Mouse (Mus musculus) midbrain, postnatal 0 days (tissue): Measurements from ENCODE around the gene A430078G23Rik. TPM values are rescaled to one million over a fixed set of nuclear protein-coding genes. Genes with fewer than 3 reads are reported as not detected.
A peak's percentile ranks its signal among the peaks of the same experiment; 100 is the strongest.
"Not testable (repeated sequence)": the region's sequence is repeated elsewhere in the genome, so short reads cannot be mapped to it uniquely, and the experiment has no call there.

ENCODE experiments used
- ATAC-seq: fragments of 200-750 bp; cut with Nextera tagmentation; 2 replicates; pipeline ENCODE4 v1.8.0; 2017; ENCODE audit warnings: moderate number of reproducible peaks, mild to moderate bottlenecking, moderate TSS enrichment, moderate library complexity; ENCODE audit not compliant: low FRiP score
- DNase-seq: peaks from one replicate; pipeline ENCODE4 v3.0.0-alpha.2; 2015; ENCODE audit warnings: low spot score
- H3K27ac ChIP-seq: fragments of 300-500 bp; sonication (generic); 2 replicates; pipeline ENCODE4 v1.5.1; 2014; ENCODE audit warnings: low read depth, mild to moderate bottlenecking, low read length, mixed read lengths
- H3K27me3 ChIP-seq: fragments of 300-500 bp; sonication (generic); 2 replicates; pipeline ENCODE4 v1.6.1; 2014; ENCODE audit warnings: low read length, control low read depth, mixed read lengths; ENCODE audit not compliant: insufficient read depth
- H3K36me3 ChIP-seq: fragments of 300-500 bp; sonication (generic); 2 replicates; pipeline ENCODE4 v1.6.1; 2014; ENCODE audit warnings: low read length, control low read depth, mixed read lengths; ENCODE audit not compliant: insufficient read depth
- H3K4me1 ChIP-seq: fragments of 300-500 bp; sonication (generic); 2 replicates; pipeline ENCODE4 v1.6.1; 2014; ENCODE audit warnings: mild to moderate bottlenecking, control low read depth, antibody characterized with exemption, low read length, mixed read lengths; ENCODE audit not compliant: insufficient read depth
- H3K4me2 ChIP-seq: fragments of 300-500 bp; sonication (generic); 2 replicates; pipeline ENCODE4 v1.6.1; 2014; ENCODE audit warnings: low read depth, mild to moderate bottlenecking, low read length, mixed read lengths; ENCODE audit not compliant: poor library complexity, severe bottlenecking
- H3K4me3 ChIP-seq: fragments of 300-500 bp; sonication (generic); 2 replicates; pipeline ENCODE4 v1.5.1; 2014; ENCODE audit warnings: low read depth, mild to moderate bottlenecking, low read length, moderate library complexity
- H3K9ac ChIP-seq: fragments of 300-500 bp; sonication (generic); replicated peaks from 2 replicates; pipeline ENCODE4 v1.6.1; 2014; ENCODE audit warnings: mild to moderate bottlenecking, low read length, moderate library complexity, mixed read lengths; ENCODE audit not compliant: poor library complexity, severe bottlenecking
- H3K9me3 ChIP-seq: fragments of 300-500 bp; sonication (generic); 2 replicates; pipeline ENCODE4 v1.6.1; 2016; ENCODE audit warnings: low read length, control low read depth
- CTCF ChIP-seq: IDR thresholded peaks from 2 replicates; pipeline ENCODE4 v1.5.1; 2016; ENCODE audit warnings: antibody characterized with exemption, mild to moderate bottlenecking
- WGBS: fragments of 180-500 bp; shearing (Covaris S2); extraction: QIAGEN DNeasy Blood & Tissue Kit; methylation state at CpG from one replicate; pipeline ENCODE4 v1.1.7; 2014; 5-methylcytosine and 5-hydroxymethylcytosine counted together
- polyA plus RNA-seq: library from polyadenylated mRNA; unstranded; fragments of >200 nt; fragmentation: Nextera tagmentation; extraction: Ambion mirVana; gene quantifications from 2 replicates; pipeline ENCODE4 v1.2.1, GENCODE M21; 2015
- total RNA-seq: library from RNA; depleted of rRNA; stranded (reverse); fragments of >200 nt; gene quantifications from 2 replicates; pipeline ENCODE4 v1.2.3, GENCODE M21; 2014

A430078G23Rik gene
- total and polyA plus RNA-seq, 2 experiments from 2014 or later = not detected

- no peaks in the 10 kb centered on the region for H3K36me3 ChIP-seq
- no peak overlapping the region for H3K27ac ChIP-seq
- H3K9me3 ChIP-seq = no peaks in the 10 kb centered on the region
- ATAC-seq = peak; percentile 60; the same call in 1 of the 2 replicates
- DNase-seq = peak; percentile 76
- 47% methylated on average over 6 of the region's 6 CpGs for WGBS
- H3K9ac ChIP-seq = no peak overlapping the region
- no peak overlapping the region for H3K4me2 ChIP-seq
- H3K4me1 ChIP-seq = no peaks in the 10 kb centered on the region
- TF ChIP-seq CTCF = peak; percentile 92
- no peak overlapping the region for H3K4me3 ChIP-seq
- H3K27me3 ChIP-seq = no peaks in the 10 kb centered on the region
Measured at GRCm38 (mm10) chr8:3330662-3331061, 22.6 kb upstream of the A430078G23Rik start.

- H3K27me3 ChIP-seq = no peaks in the 10 kb centered on the region
- H3K9ac ChIP-seq = no peak overlapping the region
- no peak for TF ChIP-seq CTCF
- H3K4me2 ChIP-seq = no peak overlapping the region
- H3K4me3 ChIP-seq = no peak overlapping the region
- no peak overlapping the region for H3K27ac ChIP-seq
- H3K4me1 ChIP-seq = no peaks in the 10 kb centered on the region
- H3K9me3 ChIP-seq = no peaks in the 10 kb centered on the region
- ATAC-seq (no peak), DNase-seq (no peak)
- WGBS = 87% methylated on average over 2 of the region's 2 CpGs
- no peaks in the 10 kb centered on the region for H3K36me3 ChIP-seq
Measured at GRCm38 (mm10) chr8:3331692-3332091, 21.5 kb upstream of the A430078G23Rik start.

GRCm38 (mm10) chr8:3335881-3336280 is 17.3 kb upstream of the A430078G23Rik start:
- Histone ChIP-seq H3K9ac (no peak overlapping the region), H3K27me3 (no peaks in the 10 kb centered on the region), H3K4me2 (no peak overlapping the region), H3K4me1 (no peaks in the 10 kb centered on the region), H3K27ac (no peak overlapping the region), H3K4me3 (no peak overlapping the region), H3K36me3 (no peaks in the 10 kb centered on the region), H3K9me3 (no peaks in the 10 kb centered on the region)
- DNase-seq (no peak), ATAC-seq (no peak)
- WGBS = 97% methylated on average over 1 of the region's 1 CpGs
- TF ChIP-seq CTCF = no peak

GRCm38 (mm10) chr8:3336658-3337524 is 16.3 kb upstream of the A430078G23Rik start:
- Histone ChIP-seq H3K9me3 (no peaks in the 10 kb centered on the region), H3K4me2 (no peak overlapping the region), H3K27me3 (no peaks in the 10 kb centered on the region), H3K4me3 (no peak overlapping the region), H3K4me1 (no peaks in the 10 kb centered on the region), H3K36me3 (no peaks in the 10 kb centered on the region), H3K27ac (no peak overlapping the region), H3K9ac (no peak overlapping the region)
- WGBS = 70% methylated on average over 9 of the region's 9 CpGs
- DNase-seq (peak; percentile 14), ATAC-seq (no peak)
- TF ChIP-seq CTCF = peak; percentile 61

GRCm38 (mm10) chr8:3337525-3337824 is 15.7 kb upstream of the A430078G23Rik start:
- not testable (repeated sequence) for DNase-seq, H3K36me3 ChIP-seq, H3K4me2 ChIP-seq, H3K27me3 ChIP-seq, ATAC-seq, H3K27ac ChIP-seq, H3K9me3 ChIP-seq, H3K4me3 ChIP-seq, H3K4me1 ChIP-seq, H3K9ac ChIP-seq
- WGBS = 81% methylated on average over 3 of the region's 3 CpGs

GRCm38 (mm10) chr8:3337971-3338370 is 15.2 kb upstream of the A430078G23Rik start:
- Histone ChIP-seq H3K4me2 (no peak overlapping the region), H3K27ac (no peak overlapping the region), H3K9ac (no peak overlapping the region), H3K36me3 (no peaks in the 10 kb centered on the region), H3K4me1 (no peaks in the 10 kb centered on the region), H3K4me3 (no peak overlapping the region), H3K9me3 (no peaks in the 10 kb centered on the region), H3K27me3 (no peaks in the 10 kb centered on the region)
- 94% methylated on average over 11 of the region's 11 CpGs for WGBS
- TF ChIP-seq CTCF = no peak
- DNase-seq = no peak
- ATAC-seq = no peak

GRCm38 (mm10) chr8:3340711-3341110 is 12.5 kb upstream of the A430078G23Rik start:
- not testable (repeated sequence) for H3K36me3 ChIP-seq, H3K27ac ChIP-seq, H3K9ac ChIP-seq, H3K4me3 ChIP-seq, H3K27me3 ChIP-seq, H3K9me3 ChIP-seq, DNase-seq, ATAC-seq, H3K4me1 ChIP-seq, H3K4me2 ChIP-seq
- 100% methylated on average over 1 of the region's 3 CpGs for WGBS
